In genomic region chr11:80037495-80037894, GRCm38 (mm10) we compare ENCODE assay signal across 25 mouse cellular contexts.
"Had no signal": no experiment of that assay in that cellular context is flagged by ENCODE, and none has a peak within 500 bp of the region (broad histone marks: within the 10 kb centered on the region; RNA-seq: fewer than 3 reads in every experiment).

No protein-coding gene starts in this region.

- H3K9ac ChIP-seq: embryonic facial prominence, embryonic 12.5 days; embryonic facial prominence, embryonic 13.5 days; embryonic facial prominence, embryonic 15.5 days; forebrain, embryonic 12.5 days; forebrain, embryonic 13.5 days; forebrain, embryonic 15.5 days; forebrain, postnatal 0 days had no signal

- H3K4me3 ChIP-seq: embryonic facial prominence, embryonic 10.5 days; embryonic facial prominence, embryonic 12.5 days; embryonic facial prominence, embryonic 13.5 days; embryonic facial prominence, embryonic 15.5 days; erythroblast, embryonic 14.5 days; forebrain, embryonic 10.5 days; forebrain, embryonic 12.5 days; forebrain, embryonic 13.5 days; forebrain, embryonic 15.5 days; gastrocnemius, adult 2 months; heart, adult 2 months had no signal

- H3K27me3 ChIP-seq: embryonic facial prominence, embryonic 12.5 days; embryonic facial prominence, embryonic 13.5 days; embryonic facial prominence, embryonic 15.5 days; forebrain, embryonic 12.5 days; forebrain, embryonic 13.5 days; forebrain, embryonic 15.5 days had no signal

- DNase-seq: cerebellum, adult 8-10 months; cerebellum, adult 9-10 months; cerebellum, adult 9-11 months; cerebellum, postnatal 10 days; cerebellum, postnatal 14 days; cerebellum, postnatal 25 days; cerebellum, postnatal 36 days; embryo, embryonic 11 days; forebrain, postnatal 0 days; gastrocnemius, adult 2 months; gastrocnemius, postnatal 10 days; gastrocnemius, postnatal 14 days; gastrocnemius, postnatal 25 days; gastrocnemius, postnatal 36 days; heart, adult 18-20 months; heart, adult 2 months had no signal

- H3K9me3 ChIP-seq: embryonic facial prominence, embryonic 10.5 days; embryonic facial prominence, embryonic 12.5 days; embryonic facial prominence, embryonic 13.5 days; embryonic facial prominence, embryonic 15.5 days; forebrain, embryonic 10.5 days; forebrain, embryonic 12.5 days; forebrain, embryonic 13.5 days; forebrain, embryonic 15.5 days had no signal

- H3K4me1 ChIP-seq: embryonic facial prominence, embryonic 10.5 days; embryonic facial prominence, embryonic 12.5 days; embryonic facial prominence, embryonic 13.5 days; embryonic facial prominence, embryonic 15.5 days; forebrain, embryonic 10.5 days; forebrain, embryonic 12.5 days; forebrain, embryonic 13.5 days; forebrain, embryonic 15.5 days had no signal

- H3K27ac ChIP-seq: embryonic facial prominence, embryonic 10.5 days; embryonic facial prominence, embryonic 12.5 days; embryonic facial prominence, embryonic 13.5 days; embryonic facial prominence, embryonic 15.5 days; forebrain, embryonic 10.5 days; forebrain, embryonic 12.5 days; forebrain, embryonic 13.5 days; forebrain, embryonic 15.5 days; gastrocnemius, adult 2 months; heart, adult 2 months had no signal

- H3K4me2 ChIP-seq: embryonic facial prominence, embryonic 12.5 days; embryonic facial prominence, embryonic 13.5 days; embryonic facial prominence, embryonic 15.5 days; forebrain, embryonic 12.5 days; forebrain, embryonic 13.5 days; forebrain, embryonic 15.5 days had no signal
